In genomic region chr7:12909498-12909962, GRCm38 (mm10) we compare ENCODE assay signal across 7 mouse cellular contexts. TPM values are rescaled to one million over a fixed set of nuclear protein-coding genes. Genes with fewer than 3 reads are reported as not detected.
DNase-seq lines count a peak whose midpoint lies in the region; ATAC-seq and TF ChIP-seq lines count a peak whose summit lies in the region.

No protein-coding gene starts in this region.

- H3K4me2 ChIP-seq in embryonic facial prominence, embryonic 13.5 days, result peak overlapping the region; percentile 59
- H3K4me2 ChIP-seq in limb, embryonic 14.5 days (replicated peaks; ENCODE audit: low read depth, low read length, severe bottlenecking), result peak overlapping the region; percentile 52
- peak overlapping the region; percentile 48 for H3K4me2 ChIP-seq in midbrain, embryonic 15.5 days

- TF ChIP-seq CTCF in spleen, adult 2 months (IDR thresholded peaks at IDR 0.05; ENCODE audit: extremely low read depth, insufficient read depth, insufficient read length, insufficient replicate concordance), result peak; percentile 53; the same call in 1 of the 2 replicates

- peak overlapping the region; percentile 71 for H3K9ac ChIP-seq in embryonic facial prominence, embryonic 13.5 days
- H3K9ac ChIP-seq in limb, embryonic 14.5 days (ENCODE audit: low read depth, low read length, severe bottlenecking), result peak overlapping the region; percentile 52; the same call in 1 of the 2 replicates
- no peak overlapping the region for H3K9ac ChIP-seq in midbrain, embryonic 15.5 days

- no peak for TF ChIP-seq POLR2A in limb, embryonic 14.5 days (IDR thresholded peaks at IDR 0.05; ENCODE audit: borderline replicate concordance, extremely low read depth, insufficient read depth, insufficient read length)
- no peak for TF ChIP-seq POLR2A in spleen, adult 2 months (IDR thresholded peaks at IDR 0.05; ENCODE audit: low read depth, low read length)

- peak overlapping the region; percentile 84 for H3K27ac ChIP-seq in embryonic facial prominence, embryonic 13.5 days
- H3K27ac ChIP-seq in limb, embryonic 14.5 days (replicated peaks; ENCODE audit: low read depth, low read length), result peak overlapping the region; percentile 79
- peak overlapping the region; percentile 87 for H3K27ac ChIP-seq in midbrain, embryonic 15.5 days
- peak overlapping the region; percentile 90 for H3K27ac ChIP-seq in spleen, adult 2 months (ENCODE audit: insufficient read depth, low read length)

- peak; percentile 29; the same call in 1 of the 2 replicates for ATAC-seq in embryonic facial prominence, embryonic 13.5 days (ENCODE audit: insufficient number of reproducible peaks, insufficient read depth, low FRiP score, low TSS enrichment, low read depth)
- no peak for ATAC-seq in limb, embryonic 14.5 days (ENCODE audit: low FRiP score, low read depth)
- ATAC-seq in midbrain, embryonic 15.5 days (replicated peaks), result peak; percentile 48

- H3K27me3 ChIP-seq in embryonic facial prominence, embryonic 13.5 days, result no peaks in the 10 kb centered on the region
- H3K27me3 ChIP-seq in limb, embryonic 14.5 days (ENCODE audit: control insufficient read depth, insufficient read depth, low read length), result no peaks in the 10 kb centered on the region
- no peaks in the 10 kb centered on the region for H3K27me3 ChIP-seq in midbrain, embryonic 15.5 days (replicated peaks)
- H3K27me3 ChIP-seq in spleen, adult 2 months (ENCODE audit: control insufficient read depth, insufficient read depth, low read length), result no peaks in the 10 kb centered on the region

- H3K9me3 ChIP-seq in embryonic facial prominence, embryonic 13.5 days, result no peaks in the 10 kb centered on the region
- H3K9me3 ChIP-seq in limb, embryonic 14.5 days (ENCODE audit: control insufficient read depth, low read length), result no peaks in the 10 kb centered on the region
- H3K9me3 ChIP-seq in midbrain, embryonic 15.5 days, result no peaks in the 10 kb centered on the region

- H3K4me3 ChIP-seq in embryonic facial prominence, embryonic 13.5 days, result peak overlapping the region; percentile 48; the same call in 1 of the 2 replicates
- H3K4me3 ChIP-seq in limb, embryonic 14.5 days (replicated peaks; ENCODE audit: low read length), result peak overlapping the region; percentile 42
- H3K4me3 ChIP-seq in midbrain, embryonic 15.5 days, result peak overlapping the region; percentile 46
- peak overlapping the region; percentile 73 for H3K4me3 ChIP-seq in spleen, adult 2 months (ENCODE audit: extremely low read depth, insufficient read depth, insufficient read length)

- H3K4me1 ChIP-seq in embryonic facial prominence, embryonic 13.5 days, result peaks cover 6% of the 10 kb centered on the region
- 0 out of 2 replicates have a peak, but pooled peaks cover 2% of the 10 kb centered on the region for H3K4me1 ChIP-seq in limb, embryonic 14.5 days (ENCODE audit: control insufficient read depth, insufficient read depth, low read length)
- H3K4me1 ChIP-seq in midbrain, embryonic 15.5 days, result peaks cover 5% of the 10 kb centered on the region; the same call in 1 of the 2 replicates
- H3K4me1 ChIP-seq in spleen, adult 2 months (ENCODE audit: control insufficient read depth, insufficient read depth, insufficient read length), result no peaks in the 10 kb centered on the region; the same call in 1 of the 2 replicates

- WGBS in embryonic facial prominence, embryonic 13.5 days, result 45% methylated on average over 7 of the region's 7 CpGs
- WGBS in limb, embryonic 14.5 days, result 45% methylated on average over 7 of the region's 7 CpGs
- WGBS in midbrain, embryonic 15.5 days, result 38% methylated on average over 7 of the region's 7 CpGs
- 14% methylated on average over 7 of the region's 7 CpGs for WGBS in spleen, adult 2 months

- DNase-seq in adrenal gland, postnatal 4 days (ENCODE audit: low spot score in 2 of 2), result peak; percentile 53 to 67
- peak; percentile 50 to 83 for DNase-seq in heart, adult 9 months (ENCODE audit: low spot score in 2 of 2)
- DNase-seq in kidney, adult 9 months, result peak; percentile 88
- DNase-seq in limb, embryonic 14.5 days (ENCODE audit: low spot score), result peak; percentile 74
- DNase-seq in spleen, adult 2 months (ENCODE audit: low read depth in 1 of 2, low spot score in 2 of 2), result peak; percentile 72 to 85

- peaks cover 48% of the 10 kb centered on the region for H3K36me3 ChIP-seq in embryonic facial prominence, embryonic 13.5 days
- H3K36me3 ChIP-seq in limb, embryonic 14.5 days (ENCODE audit: control insufficient read depth, insufficient read depth, low read length), result peaks cover 45% of the 10 kb centered on the region
- H3K36me3 ChIP-seq in midbrain, embryonic 15.5 days (replicated peaks), result peaks cover 31% of the 10 kb centered on the region
- peaks cover 13% of the 10 kb centered on the region for H3K36me3 ChIP-seq in spleen, adult 2 months (ENCODE audit: control insufficient read depth, insufficient read depth, low read length)

RNA-seq across cellular contexts. Expression of gene Zscan22, which starts 11.9 kb away (rescaled TPM):
- total RNA-seq in adrenal gland, postnatal 4 days (2021), result 10 to 100 TPM; 11.3 to 12.4 TPM
- polyA plus RNA-seq in embryonic facial prominence, embryonic 13.5 days (2015; fragmentation: Nextera tagmentation; extraction: Ambion mirVana), result 19.4 and 20.5 TPM in 2 replicates
- 20.1 and 23.8 TPM in 2 replicates for polyA plus RNA-seq in limb, embryonic 14.5 days (2012; rRNA removed)
- polyA plus RNA-seq in limb, embryonic 14.5 days (2014; fragmentation: Nextera tagmentation; extraction: Ambion mirVana), result 15.6 and 21.5 TPM in 2 replicates
- polyA plus RNA-seq in midbrain, embryonic 15.5 days (2015; fragmentation: Nextera tagmentation; extraction: Ambion mirVana), result 11.8 and 12.8 TPM in 2 replicates
- polyA plus RNA-seq in spleen, adult 2 months (2012; rRNA removed), result 6.8 and 7.1 TPM in 2 replicates

RNA-seq across cellular contexts. Expression of gene Rps5, which starts 12.6 kb away (rescaled TPM):
- 1,000 to 10,000 TPM; 1,322 to 1,347 TPM for total RNA-seq in adrenal gland, postnatal 4 days (2021)
- 1,116 and 1,158 TPM in 2 replicates for polyA plus RNA-seq in embryonic facial prominence, embryonic 13.5 days (2015; fragmentation: Nextera tagmentation; extraction: Ambion mirVana)
- polyA plus RNA-seq in limb, embryonic 14.5 days (2012; rRNA removed), result 3,045 and 3,888 TPM in 2 replicates
- polyA plus RNA-seq in limb, embryonic 14.5 days (2014; fragmentation: Nextera tagmentation; extraction: Ambion mirVana), result 1,462 and 1,509 TPM in 2 replicates
- 567 and 593 TPM in 2 replicates for polyA plus RNA-seq in midbrain, embryonic 15.5 days (2015; fragmentation: Nextera tagmentation; extraction: Ambion mirVana)
- polyA plus RNA-seq in spleen, adult 2 months (2012; rRNA removed), result 2,106 and 2,648 TPM in 2 replicates

RNA-seq across cellular contexts. Expression of gene Rnf225, which starts 17.7 kb away (rescaled TPM):
- under 1 TPM; 0.59 to 0.64 TPM for total RNA-seq in adrenal gland, postnatal 4 days (2021)
- polyA plus RNA-seq in embryonic facial prominence, embryonic 13.5 days (2015; fragmentation: Nextera tagmentation; extraction: Ambion mirVana), result 0.66 and 1.1 TPM in 2 replicates
- 1.8 and 2.3 TPM in 2 replicates for polyA plus RNA-seq in limb, embryonic 14.5 days (2012; rRNA removed)
- polyA plus RNA-seq in limb, embryonic 14.5 days (2014; fragmentation: Nextera tagmentation; extraction: Ambion mirVana), result 0.83 and 0.86 TPM in 2 replicates
- 0.90 and 0.93 TPM in 2 replicates for polyA plus RNA-seq in midbrain, embryonic 15.5 days (2015; fragmentation: Nextera tagmentation; extraction: Ambion mirVana)
- 0.21 and 0.31 TPM in 2 replicates for polyA plus RNA-seq in spleen, adult 2 months (2012; rRNA removed)

RNA-seq across cellular contexts. Expression of gene Zfp128, which starts 28.6 kb away (rescaled TPM):
- total RNA-seq in adrenal gland, postnatal 4 days (2021), result 1 to 10 TPM; 5.3 to 5.7 TPM
- polyA plus RNA-seq in embryonic facial prominence, embryonic 13.5 days (2015; fragmentation: Nextera tagmentation; extraction: Ambion mirVana), result 5.5 and 5.9 TPM in 2 replicates
- 4.4 and 4.8 TPM in 2 replicates for polyA plus RNA-seq in limb, embryonic 14.5 days (2012; rRNA removed)
- polyA plus RNA-seq in limb, embryonic 14.5 days (2014; fragmentation: Nextera tagmentation; extraction: Ambion mirVana), result 4.8 and 5.8 TPM in 2 replicates
- 8.6 and 9.4 TPM in 2 replicates for polyA plus RNA-seq in midbrain, embryonic 15.5 days (2015; fragmentation: Nextera tagmentation; extraction: Ambion mirVana)
- 0.65 and 0.85 TPM in 2 replicates for polyA plus RNA-seq in spleen, adult 2 months (2012; rRNA removed)

RNA-seq across cellular contexts. Expression of gene Zfp324, which starts 56.1 kb away (rescaled TPM):
- total RNA-seq in adrenal gland, postnatal 4 days (2021), result 10 to 100 TPM; 12.7 to 13.5 TPM
- polyA plus RNA-seq in embryonic facial prominence, embryonic 13.5 days (2015; fragmentation: Nextera tagmentation; extraction: Ambion mirVana), result 14.2 and 15.2 TPM in 2 replicates
- polyA plus RNA-seq in limb, embryonic 14.5 days (2012; rRNA removed), result 9.8 and 12.0 TPM in 2 replicates
- 9.5 and 11.4 TPM in 2 replicates for polyA plus RNA-seq in limb, embryonic 14.5 days (2014; fragmentation: Nextera tagmentation; extraction: Ambion mirVana)
- 17.1 and 17.7 TPM in 2 replicates for polyA plus RNA-seq in midbrain, embryonic 15.5 days (2015; fragmentation: Nextera tagmentation; extraction: Ambion mirVana)
- 3.7 and 4.7 TPM in 2 replicates for polyA plus RNA-seq in spleen, adult 2 months (2012; rRNA removed)
